Mouse (Mus musculus) thymus, adult 18-20 months (tissue): ENCODE data around the gene Kalrn.
A peak's percentile ranks its signal among the peaks of the same experiment; 100 is the strongest.

Experiments
- DNase-seq, 2 experiments: peaks; one replicate each; pipeline ENCODE4 v3.0.0; 2022; ENCODE audit warnings: mixed read lengths in 2 of 2

The Kalrn gene

DNA sequence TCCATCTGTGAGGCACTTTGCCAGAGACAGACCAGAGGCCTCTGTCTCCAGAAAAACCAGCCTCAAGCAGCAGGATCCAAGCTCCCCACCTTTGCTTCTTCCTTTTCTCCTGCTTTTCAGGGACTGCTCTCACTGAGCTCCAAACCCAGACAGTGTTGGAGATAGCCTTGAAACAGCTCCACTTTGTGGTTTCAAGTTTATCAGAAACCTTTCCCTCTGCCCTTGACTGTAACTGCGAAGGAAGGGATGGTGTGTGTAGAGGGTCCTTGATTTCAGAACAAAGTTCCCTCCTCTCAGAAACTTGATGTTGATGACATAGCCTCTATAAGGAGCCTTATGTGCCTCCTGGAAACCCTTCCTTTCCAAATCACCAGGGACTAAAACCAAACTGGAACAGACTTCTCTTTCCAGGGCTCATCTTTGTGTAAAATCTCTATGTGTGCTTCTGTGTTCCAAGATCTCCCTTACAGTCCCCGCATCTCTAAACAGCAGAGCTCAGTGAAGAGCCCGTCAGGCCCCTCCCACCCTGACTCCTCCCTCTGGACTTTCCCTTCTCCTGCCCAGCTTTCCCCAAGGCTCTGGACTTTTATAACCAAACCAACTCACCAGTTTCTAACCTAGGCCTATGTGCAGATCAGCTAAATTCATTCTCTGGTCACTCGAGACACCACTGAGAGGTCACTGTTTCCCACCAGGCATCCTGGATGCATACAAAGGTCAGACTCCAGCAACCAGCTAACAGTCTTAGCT lies 415.8 kb downstream of the Kalrn start:
- no peak for DNase-seq

DNA sequence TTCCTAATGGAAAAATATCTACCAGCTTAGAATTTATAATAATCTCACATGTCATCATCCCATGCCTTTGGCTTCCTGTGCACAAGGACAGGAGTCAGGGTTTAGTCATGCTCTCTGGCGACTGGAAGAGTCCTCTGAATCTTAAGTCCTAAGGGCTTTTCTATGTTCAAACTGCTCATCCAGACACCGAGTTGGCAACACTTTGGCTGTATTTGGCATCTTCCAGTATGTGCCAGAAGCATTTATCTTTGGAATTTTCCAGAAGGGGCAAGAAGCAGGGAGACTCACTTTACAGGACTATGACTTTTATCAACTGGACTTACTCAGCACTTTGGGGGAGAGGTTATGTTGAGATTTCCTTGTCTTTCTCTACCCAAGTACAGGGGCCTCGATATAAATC lies 417.6 kb downstream of the Kalrn start:
- DNase-seq = no peak

DNA sequence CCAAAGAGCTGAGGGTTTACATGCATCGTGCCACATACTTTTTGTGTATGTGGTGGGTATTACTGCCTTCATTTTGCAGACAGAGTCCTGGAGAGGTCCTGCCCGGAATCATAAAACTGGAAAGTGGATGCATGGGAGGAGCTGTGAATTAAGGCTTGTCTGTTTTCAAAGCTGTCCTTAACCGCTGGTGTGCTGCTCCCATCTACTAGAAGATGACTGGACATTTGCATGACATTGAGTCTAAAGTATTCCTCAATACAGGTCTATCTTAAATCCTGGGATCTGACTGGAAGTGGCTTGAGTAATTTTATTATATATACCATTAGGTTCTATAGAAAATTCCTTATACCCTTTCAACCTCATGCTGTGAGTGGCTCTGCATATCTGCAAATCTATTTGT lies 418.4 kb downstream of the Kalrn start:
- DNase-seq = no peak

DNA sequence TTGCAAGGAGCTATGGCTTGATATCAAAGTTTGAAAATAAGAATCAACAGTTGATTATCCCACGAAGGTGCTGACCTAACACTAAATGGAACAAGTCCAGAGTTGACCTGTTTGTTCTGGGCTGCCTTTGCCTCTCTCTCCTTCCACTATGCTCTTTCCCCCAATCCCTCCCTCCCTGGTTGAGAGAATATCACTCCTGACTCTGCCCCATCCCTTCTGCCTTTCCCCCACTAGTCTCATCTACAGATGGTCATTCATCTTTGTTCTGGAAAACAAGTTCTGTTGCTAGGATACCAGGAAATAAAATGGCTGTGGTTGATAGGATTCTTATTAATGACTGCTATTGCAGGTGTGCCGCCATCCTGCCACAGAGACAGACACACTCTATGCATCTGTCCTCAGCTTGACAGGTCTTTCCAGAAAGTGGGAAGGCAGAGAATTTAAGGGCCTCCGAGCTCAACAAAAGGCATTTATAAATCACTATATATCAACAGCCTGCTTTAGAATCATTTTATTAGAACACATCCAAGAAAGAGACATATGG lies 421.7 kb downstream of the Kalrn start:
- no peak for DNase-seq

DNA sequence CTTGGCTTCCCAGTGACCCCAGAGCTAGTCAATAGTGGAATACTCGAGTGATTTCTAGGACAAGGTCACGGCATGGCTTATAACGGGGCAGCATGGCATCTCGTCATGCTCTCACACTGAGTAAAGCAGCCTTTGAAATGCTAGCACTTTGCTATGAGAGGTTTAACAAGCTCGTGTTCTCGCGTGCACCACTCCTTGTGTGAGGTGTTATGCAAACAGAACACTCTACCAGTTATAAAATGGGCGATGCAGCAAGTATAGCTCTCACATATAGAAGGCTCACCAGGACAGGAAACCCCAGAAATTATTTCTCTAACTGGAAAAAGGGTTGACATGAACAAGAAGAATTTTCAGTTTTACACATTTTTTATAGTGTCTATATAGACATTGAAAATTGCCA lies 431.7 kb downstream of the Kalrn start:
- DNase-seq = no peak

DNA sequence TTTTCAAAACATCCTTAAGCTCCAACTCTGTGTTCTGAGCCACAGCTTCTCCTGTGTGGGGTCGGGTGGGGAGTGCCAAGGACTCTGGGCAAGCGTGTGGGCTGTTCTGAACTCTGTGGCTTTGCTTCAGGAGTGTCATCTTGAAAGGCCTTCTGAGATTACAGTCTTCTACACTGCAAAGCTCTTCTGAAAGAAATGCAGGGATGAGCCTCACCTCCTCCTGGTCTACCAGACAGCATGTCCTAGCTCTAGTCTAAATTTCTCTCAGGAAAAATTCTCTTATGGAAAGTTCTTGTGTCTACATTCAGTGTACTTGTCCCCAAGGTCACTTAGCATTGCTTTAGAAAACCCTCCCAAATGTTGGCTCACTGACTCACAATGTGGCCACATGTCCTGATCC lies 438.3 kb downstream of the Kalrn start:
- DNase-seq = no peak

DNA sequence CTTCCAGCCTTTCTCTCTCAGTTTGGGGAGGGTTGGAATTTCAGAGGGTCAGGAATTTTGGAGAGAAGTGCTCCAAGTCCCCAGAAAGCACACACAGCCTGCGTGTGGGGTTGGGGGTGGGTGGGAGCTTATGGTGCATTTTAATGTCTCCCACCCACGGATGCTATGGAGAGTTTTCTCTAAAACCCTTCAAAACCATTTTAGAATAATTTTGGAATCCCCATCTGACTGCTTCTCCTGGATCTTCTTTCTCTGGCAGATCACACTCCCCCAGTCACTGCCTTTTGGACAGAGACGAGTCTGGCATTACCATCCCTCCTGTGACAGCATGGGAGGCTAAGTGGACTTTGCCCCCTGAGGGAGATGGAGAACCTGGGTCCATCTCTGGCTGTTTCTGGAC lies 438.7 kb downstream of the Kalrn start:
- DNase-seq = no peak

DNA sequence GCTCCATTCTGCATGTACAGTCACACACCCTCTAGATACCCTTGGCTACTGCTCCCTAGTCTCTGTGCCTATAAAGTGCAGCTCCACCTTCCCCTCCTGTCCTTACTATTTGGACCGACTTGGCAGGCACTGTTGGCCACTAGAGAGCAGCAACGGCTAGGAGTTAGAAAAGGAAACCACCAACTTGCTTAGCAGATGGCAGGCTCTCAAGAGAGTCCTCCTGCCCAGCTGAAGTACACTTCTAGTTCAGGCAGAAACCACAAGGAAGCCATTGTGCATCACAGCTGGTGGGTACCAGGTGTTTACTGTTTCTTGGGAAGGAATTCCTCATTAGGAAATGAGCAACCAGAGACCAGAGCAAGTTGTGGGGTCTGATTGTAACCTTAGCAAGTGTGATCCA lies 447.7 kb downstream of the Kalrn start:
- DNase-seq = peak; percentile 26 to 31

DNA sequence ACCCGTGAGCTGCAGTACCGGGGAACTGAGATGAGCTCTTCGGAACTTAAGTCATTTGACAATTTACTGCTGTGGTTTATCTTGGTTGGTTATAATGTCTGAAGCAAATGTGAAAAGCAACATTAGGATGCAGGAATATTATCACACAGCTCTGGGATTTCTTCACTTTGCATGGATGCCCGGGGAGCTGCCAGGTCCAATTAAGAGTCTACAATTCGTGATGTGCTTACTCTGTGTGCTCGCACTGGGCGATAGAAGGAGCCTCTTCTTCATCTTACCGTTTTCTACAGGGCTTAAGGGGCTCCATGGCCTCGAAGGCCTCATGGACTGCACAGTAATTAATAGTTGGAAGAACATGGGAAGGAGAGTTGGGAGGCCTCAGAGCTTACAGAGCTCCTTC lies 450.8 kb downstream of the Kalrn start:
- DNase-seq = no peak

DNA sequence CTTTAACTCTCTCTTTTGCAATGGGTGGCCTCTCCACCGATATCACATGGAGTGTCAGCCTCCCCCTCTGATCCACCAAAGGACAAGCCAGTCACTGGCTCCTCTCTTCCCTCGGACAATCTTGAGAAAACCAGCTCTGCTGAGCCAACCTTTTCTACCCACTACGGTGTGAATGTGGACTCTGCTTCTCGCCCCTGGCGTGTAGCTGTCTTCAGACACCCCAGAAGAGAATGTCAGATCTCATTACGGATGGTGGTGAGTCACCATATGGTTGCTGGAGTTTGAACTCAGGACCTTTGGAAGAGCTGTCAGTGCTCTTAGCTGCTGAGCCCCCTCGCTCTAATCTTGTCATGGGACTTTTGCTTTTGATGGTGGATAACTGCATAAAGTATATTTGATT lies 452.0 kb downstream of the Kalrn start:
- no peak for DNase-seq

DNA sequence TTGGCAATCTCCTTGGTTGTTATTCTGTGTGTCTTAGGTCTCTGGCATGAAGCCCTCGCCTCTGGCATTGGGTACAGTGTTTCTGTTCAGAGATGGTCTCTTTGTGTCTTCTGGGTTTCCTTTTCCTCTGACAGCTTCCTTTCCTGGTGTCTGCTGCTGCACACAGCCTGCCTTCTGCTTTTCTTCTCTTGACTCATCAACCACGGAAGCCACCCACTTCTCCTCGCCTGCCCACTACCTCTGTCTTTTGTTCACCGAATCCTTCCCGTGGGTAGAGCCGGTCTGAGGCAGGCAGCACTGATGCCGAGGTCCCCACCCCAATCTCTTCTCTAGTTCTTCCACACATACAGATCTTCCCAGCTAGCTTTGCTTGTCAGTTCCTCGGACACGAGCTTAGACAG lies 452.5 kb downstream of the Kalrn start:
- DNase-seq = no peak

DNA sequence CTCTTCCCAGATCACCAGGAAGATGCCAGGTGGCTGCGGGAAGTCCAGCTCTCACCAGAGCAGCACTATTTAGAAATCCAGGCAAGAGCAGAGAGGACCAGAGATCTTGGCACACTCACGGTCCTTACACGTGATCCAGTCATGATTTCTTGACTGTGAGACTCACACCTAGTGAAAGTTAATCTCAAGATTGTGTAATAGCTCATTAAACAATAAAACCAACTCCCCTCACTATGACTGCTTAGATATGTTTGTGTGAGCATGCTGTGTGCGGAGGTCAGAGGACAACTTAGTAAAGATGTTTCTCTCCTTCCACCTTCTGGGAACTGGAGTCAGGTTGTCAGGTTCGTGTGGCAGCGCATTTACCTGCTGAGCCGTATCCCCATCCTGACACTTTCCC lies 453.5 kb downstream of the Kalrn start:
- DNase-seq = no peak

DNA sequence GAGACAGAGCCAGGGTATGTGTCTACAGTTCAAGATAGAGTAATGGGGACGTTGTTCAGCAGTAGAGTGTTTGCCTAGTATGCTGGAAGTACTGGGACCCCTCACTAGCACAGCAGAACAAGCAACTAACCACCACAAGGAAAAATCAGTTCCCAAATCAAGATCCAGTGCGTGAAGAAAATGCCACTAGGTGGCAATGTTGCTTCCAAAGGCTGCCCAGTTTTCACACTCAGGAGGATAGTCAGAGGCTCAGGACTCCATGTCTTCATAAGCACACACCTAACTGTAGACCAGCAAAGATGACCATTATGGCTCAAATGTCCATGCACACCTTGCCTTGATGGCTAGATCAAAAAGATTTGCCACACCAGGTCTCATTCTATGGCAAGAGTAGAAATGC lies 454.0 kb downstream of the Kalrn start:
- no peak for DNase-seq

DNA sequence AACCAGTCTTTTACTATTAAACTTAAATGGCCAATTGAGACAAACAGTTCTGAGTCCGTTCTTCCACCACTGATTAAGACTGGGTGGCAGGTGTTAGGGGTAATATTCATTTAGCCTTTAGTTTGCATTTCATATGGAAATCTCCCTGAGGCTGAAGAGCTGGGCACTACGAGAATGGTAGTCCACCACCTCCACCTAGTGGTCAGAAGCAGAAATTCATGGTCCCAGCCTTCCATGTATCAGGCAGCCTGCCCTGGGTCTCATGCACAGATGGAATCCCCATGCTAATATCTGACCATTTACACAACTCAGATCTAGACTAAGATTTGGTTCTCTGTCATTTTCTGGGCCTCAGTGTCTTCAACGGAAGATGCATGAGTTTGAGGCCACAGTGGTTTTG lies 458.7 kb downstream of the Kalrn start:
- DNase-seq = no peak

DNA sequence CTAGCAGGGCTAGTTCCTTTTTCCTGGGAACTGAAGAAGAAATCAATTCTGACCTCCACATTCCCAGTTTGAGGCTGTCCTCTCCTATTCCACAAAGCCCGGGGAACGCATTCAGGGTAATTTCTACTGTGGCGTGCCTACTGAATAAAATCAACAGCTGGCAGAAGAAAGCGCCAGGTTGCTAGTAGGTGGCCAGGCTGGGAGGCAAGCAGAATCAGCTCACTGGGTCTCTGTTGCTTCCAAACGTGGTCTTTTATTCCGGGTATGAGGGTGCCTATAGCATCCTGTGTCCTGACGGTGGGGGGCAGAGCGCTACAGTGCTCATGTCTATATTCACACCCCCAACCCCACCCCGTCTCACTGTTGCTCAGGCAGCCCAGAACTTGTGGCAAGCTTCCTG lies 460.2 kb downstream of the Kalrn start:
- no peak for DNase-seq

DNA sequence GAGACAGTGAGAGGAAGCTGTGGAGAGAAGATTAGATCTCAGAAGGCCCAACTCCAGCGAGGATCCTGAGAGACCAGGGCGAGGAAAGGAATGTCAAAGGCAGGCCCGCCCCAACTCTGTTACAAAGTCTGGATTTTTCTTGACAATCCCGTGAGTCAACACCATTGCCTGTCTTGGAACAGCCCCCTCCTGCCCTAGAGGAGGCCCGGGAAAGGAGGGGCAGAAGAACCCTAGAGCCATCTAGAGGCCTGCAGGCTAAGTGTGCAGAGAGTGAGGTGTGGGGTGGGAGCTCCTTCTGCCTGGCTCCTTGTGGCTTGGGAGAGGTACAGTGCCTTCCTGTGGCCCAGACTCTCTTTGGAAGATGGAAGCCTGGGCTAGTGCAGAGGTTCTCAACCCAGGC lies 460.8 kb downstream of the Kalrn start:
- DNase-seq = no peak

DNA sequence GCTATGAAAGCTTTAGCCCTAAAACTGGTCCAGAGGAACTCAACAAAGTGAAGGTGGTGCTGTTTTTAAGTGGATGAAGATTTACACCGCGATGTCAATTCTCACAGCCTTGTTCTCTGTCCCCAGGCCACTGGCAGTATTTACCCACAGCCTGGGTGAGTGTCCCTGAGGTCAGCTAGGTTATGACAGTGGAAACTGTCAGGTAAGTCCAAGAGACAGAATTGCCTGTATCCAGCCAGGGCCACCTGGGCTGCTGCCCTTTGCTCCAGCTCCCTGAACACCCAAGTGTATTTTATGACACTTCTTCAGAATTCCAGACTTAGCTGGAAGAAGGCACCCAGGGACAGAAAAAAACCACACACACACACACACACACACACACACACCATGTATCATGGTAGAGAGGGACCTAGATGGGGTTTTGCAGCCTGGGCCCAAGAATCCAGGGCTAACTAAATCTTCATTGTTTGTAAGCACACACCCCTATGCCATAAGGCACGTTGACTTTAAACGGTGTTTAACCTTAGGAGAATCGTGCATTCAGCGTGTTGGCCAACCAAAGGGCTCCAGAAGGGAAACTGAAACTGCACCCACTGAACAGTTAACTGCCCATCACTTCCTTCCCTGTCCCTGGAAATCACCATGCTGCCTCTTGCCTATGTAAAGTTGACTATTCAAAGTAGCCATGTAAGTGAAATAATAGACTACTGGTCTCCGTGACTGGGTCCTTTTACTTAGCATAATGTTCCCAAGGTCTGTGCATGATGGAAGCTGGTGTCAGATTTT lies 462.3 kb downstream of the Kalrn start:
- DNase-seq = no peak

DNA sequence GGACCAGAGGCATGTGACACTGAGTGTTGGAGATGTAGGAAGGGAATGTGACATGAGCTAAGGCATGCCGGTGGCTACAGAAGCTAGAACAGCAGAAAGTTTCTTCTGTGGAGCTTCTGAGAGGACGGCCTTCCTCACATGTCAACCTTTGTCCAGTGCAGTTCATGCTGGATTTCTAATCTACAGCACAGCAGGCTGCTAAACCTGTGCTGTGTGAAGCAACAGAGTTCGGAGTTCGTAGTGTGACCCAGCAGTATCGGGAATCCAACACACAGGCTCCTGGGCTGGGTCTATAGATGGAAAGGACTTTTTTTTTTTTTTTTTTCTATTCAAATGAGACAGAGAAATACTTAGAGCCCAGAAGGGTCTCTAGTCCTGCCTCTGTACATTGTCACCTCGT lies 468.9 kb downstream of the Kalrn start:
- no peak for DNase-seq

DNA sequence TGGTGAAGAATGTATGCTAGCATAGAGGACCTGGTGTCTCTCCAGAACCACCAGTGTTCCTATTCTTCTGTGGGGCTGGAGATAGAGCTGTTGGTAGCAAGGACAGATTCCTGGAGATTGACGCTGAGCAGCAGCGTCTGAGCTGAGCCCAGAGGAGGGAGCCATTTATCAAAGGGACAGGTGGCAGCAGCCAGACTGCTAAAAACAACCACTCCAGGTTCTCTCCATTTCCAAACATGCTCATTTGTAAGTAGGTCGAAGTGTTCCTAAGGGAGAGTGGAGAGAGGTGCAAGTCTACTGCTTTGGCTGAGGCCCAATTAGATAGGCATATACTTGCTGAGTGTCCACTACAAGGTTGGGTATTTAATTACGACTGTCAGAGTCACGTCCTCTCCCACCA lies 470.6 kb downstream of the Kalrn start:
- no peak for DNase-seq

DNA sequence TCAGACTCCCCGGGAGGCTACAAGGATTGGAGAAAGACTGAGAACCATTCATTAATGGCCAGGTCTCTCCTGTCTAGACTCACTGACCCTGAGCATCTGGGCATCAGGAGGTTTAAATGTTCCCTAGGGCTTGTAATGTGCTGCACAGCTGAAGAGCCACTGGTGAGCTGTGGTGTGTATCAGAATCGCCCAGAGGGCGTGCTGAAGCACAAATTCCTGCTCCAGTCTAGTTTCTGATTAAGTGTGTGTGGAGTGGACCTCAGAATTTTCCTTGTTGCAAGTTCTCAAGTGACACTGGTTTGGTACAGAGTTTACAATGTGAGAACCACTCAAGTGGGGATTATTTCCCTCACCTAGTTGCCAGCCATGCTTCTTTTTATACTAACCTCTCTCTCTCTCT lies 473.5 kb downstream of the Kalrn start:
- no peak for DNase-seq

DNA sequence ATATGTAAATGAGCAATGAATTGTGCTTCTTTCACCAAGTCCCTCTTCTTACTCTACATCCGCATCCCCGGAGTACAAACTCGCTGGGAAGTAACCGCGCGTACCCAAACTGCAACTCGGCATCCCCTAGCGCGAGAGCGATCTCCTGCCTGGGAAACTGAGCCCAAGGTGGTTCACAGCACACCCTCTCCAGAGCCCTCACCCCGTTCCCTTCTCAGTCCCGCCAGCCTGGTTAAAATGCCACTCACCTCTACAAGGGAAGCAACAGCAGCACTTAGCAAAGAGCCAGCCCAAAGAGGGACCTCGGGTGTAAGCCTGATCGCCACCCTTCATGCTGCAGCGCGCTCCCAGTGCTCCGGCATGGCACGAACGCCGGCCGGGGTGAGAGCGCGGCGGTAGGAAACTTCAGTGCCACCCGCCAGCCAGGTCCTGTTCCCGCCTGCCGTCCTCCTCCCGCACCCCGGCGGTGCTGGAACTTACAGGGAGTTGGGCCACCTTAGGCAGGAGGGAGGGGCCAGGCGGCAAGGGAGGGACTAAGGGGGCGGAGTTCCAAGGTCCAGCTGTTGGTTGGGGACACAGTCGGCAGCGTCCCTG lies 477.7 kb downstream of the Kalrn start:
- peak; percentile 13 to 24 for DNase-seq

DNA sequence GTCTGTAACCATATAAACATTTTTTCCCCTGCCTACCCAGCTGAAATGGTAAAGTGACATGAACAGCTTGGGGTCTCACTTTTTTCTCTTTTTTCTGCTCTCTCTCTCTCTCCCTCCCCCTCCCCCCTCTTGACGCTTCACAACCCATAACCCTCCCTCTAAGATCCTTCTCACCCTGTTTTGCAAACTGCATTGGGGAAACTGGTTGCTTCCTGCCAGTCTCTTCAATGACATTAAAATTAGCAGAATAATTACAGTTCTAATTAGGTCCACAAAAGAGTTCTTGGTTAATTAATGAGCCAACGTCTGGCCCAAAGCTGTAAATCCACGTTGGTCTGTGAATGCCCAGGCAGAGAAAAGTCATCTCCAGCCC lies 478.3 kb downstream of the Kalrn start:
- no peak for DNase-seq

DNA sequence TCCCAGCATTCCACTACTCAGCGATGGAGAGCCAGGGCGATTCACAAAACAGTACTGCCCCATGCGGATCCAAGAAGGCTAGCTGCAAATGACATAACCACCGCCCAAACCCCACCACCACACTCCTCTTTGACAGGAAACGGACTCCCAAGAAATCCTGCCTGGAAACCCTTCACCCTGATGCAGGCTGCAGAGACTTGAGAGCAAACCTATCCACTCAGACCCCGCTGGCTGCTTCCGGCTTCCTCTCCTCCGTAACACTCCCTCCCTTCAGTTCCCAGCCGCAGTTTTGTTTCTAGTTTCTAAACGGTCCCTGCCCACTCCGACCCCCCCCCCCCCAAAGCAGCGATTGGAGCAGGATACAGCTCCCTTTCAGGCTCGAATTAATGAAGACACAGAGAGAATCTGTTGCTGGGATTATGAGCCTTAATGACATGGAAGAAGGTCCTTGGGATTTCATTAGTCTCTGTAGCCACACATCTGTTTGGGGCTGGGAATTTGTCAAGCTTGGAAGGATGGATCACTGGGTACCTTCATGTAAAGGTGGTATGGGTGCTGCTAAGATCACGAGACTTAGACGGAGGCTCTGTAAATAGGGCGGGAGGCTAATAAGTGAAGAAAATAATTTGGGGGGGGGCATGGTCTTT lies 478.8 kb downstream of the Kalrn start:
- peak in 1 of 2 experiments; percentile 15 for DNase-seq
